Mouse (Mus musculus) stomach, postnatal 0 days (tissue): Measurements from ENCODE around the gene Nanos1. TPM values are rescaled to one million over a fixed set of nuclear protein-coding genes. Genes with fewer than 3 reads are reported as not detected.

ENCODE experiments used
- ATAC-seq: fragments of 200-750 bp; cut with Nextera tagmentation; 2 replicates; pipeline ENCODE4 v1.8.0; 2017; ENCODE audit not compliant: low FRiP score, low TSS enrichment
- DNase-seq: peaks from one replicate; pipeline ENCODE4 v3.0.0-alpha.2; 2016; ENCODE audit warnings: low spot score
- H3K27ac ChIP-seq: fragments of 300-500 bp; sonication (generic); replicated peaks from 2 replicates; pipeline ENCODE4 v1.5.1; 2014; ENCODE audit warnings: mild to moderate bottlenecking, control low read depth
- H3K27me3 ChIP-seq: fragments of 300-500 bp; sonication (generic); 2 replicates; pipeline ENCODE4 v1.6.1; 2014; ENCODE audit warnings: low read length; ENCODE audit not compliant: control insufficient read depth, insufficient read depth
- H3K36me3 ChIP-seq: fragments of 300-500 bp; sonication (generic); 2 replicates; pipeline ENCODE4 v1.6.1; 2014; ENCODE audit warnings: low read length, mixed read lengths; ENCODE audit not compliant: control insufficient read depth, insufficient read depth
- H3K4me1 ChIP-seq: fragments of 300-500 bp; sonication (generic); replicated peaks from 2 replicates; pipeline ENCODE4 v1.6.1; 2014; ENCODE audit warnings: antibody characterized with exemption; ENCODE audit not compliant: control insufficient read depth, insufficient read depth
- H3K4me2 ChIP-seq: fragments of 300-500 bp; sonication (generic); replicated peaks from 2 replicates; pipeline ENCODE4 v1.6.1; 2014; ENCODE audit warnings: low read depth, mild to moderate bottlenecking, control low read depth, moderate library complexity
- H3K4me3 ChIP-seq: fragments of 300-500 bp; sonication (generic); 2 replicates; pipeline ENCODE4 v1.5.1; 2014; ENCODE audit warnings: low read depth, low read length, control low read depth
- H3K9ac ChIP-seq: fragments of 300-500 bp; sonication (generic); 2 replicates; pipeline ENCODE4 v1.6.1; 2014; ENCODE audit warnings: mild to moderate bottlenecking, low read length, control low read depth, mixed read lengths
- H3K9me3 ChIP-seq: fragments of 300-500 bp; sonication (generic); 2 replicates; pipeline ENCODE4 v1.6.1; 2016; ENCODE audit warnings: low read length; ENCODE audit not compliant: control insufficient read depth
- CTCF ChIP-seq: IDR thresholded peaks from 2 replicates; pipeline ENCODE4 v1.5.1; 2016; ENCODE audit warnings: antibody characterized with exemption, low read depth, mild to moderate bottlenecking, moderate library complexity
- EP300 ChIP-seq: optimal IDR thresholded peaks from 2 replicates; pipeline ENCODE3; 2016; ENCODE audit warnings: antibody characterized with exemption
- WGBS: fragments of 180-500 bp; shearing (Covaris S2); extraction: QIAGEN DNeasy Blood & Tissue Kit; methylation state at CpG from one replicate; pipeline ENCODE4 v1.1.7; 2014; 5-methylcytosine and 5-hydroxymethylcytosine counted together
- microRNA-seq: library from miRNA; unstranded; fragments of <30 nt; microRNA quantifications from one replicate; pipeline ENCODE4, GENCODE M21; 2016
- polyA plus RNA-seq: library from polyadenylated mRNA; unstranded; fragments of >200 nt; fragmentation: Nextera tagmentation; extraction: Ambion mirVana; gene quantifications from 2 replicates; pipeline ENCODE4 v1.2.1, GENCODE M21; 2015

The Nanos1 gene
- polyA plus RNA-seq, 1 experiment from 2014 or later = 0.81 TPM

DNA sequence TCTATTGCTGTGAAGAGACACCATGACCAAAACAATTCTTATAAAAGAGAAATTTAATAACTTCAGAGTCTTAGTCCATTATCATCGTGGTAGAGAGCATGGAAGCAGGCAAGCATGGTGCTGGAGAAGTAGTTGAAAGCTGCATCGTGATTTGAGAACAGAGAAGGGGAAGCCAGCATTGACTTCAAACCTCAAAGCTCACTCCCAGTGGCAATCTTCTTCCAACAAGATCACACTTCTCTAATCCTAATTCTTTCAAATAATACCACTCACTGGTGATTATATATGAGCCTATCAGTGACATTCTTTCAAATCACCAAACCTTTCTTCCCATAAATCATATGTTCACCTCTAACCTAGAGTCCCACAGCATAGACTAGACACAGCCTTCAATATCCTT is 49.1 kb downstream of the Nanos1 start:
- WGBS = 64% methylated on average over 2 of the region's 2 CpGs
- no peak overlapping the region for H3K4me2 ChIP-seq
- no peak for ATAC-seq

More for the DNA sequence above, 49.1 kb downstream of the Nanos1 start:
- no peaks in the 10 kb centered on the region for H3K36me3 ChIP-seq
- H3K4me1 ChIP-seq = no peaks in the 10 kb centered on the region
- TF ChIP-seq EP300 = no peak
- no peak for TF ChIP-seq CTCF
- H3K9ac ChIP-seq = no peak overlapping the region
- no peak for DNase-seq
- no peak overlapping the region for H3K4me3 ChIP-seq
- no peaks in the 10 kb centered on the region for H3K27me3 ChIP-seq
- H3K27ac ChIP-seq = no peak overlapping the region
- no peaks in the 10 kb centered on the region for H3K9me3 ChIP-seq

Small RNA genes within 50 kb of the gene (microRNA-seq; reads per million reads assigned to microRNA genes)
- not detected for gene mmu-mir-3084-1

Other genes starting within 250 kb of the Nanos1 start
- gene Cacul1, start 175.0 kb upstream of the Nanos1 start, polyA plus RNA-seq = 10.9 and 11.0 TPM in 2 replicates
- gene Eif3a, start 34.7 kb downstream of the Nanos1 start, polyA plus RNA-seq = 54.9 and 60.1 TPM in 2 replicates
- gene Fam45a, start 55.6 kb downstream of the Nanos1 start, polyA plus RNA-seq = 23.6 and 24.5 TPM in 2 replicates
- gene Sfxn4, start 105.5 kb downstream of the Nanos1 start, polyA plus RNA-seq = 2.2 and 2.8 TPM in 2 replicates
- gene Prdx3, start 118.6 kb downstream of the Nanos1 start, polyA plus RNA-seq = 123 and 127 TPM in 2 replicates
- 1.0 and 1.1 TPM in 2 replicates for gene Grk5, start 133.8 kb downstream of the Nanos1 start, polyA plus RNA-seq